Mouse (Mus musculus): ENCODE measurements at regions not wholly inside any gene's neighbourhood (a gene's known extent, or its start where the extent isn't known, plus 50 kb on each side); places are given as distances from the start of the nearest gene placed in this dataset.
A peak's percentile ranks its signal among the peaks of the same experiment; 100 is the strongest.
"Not testable (repeated sequence)": the region's sequence is repeated elsewhere in the genome, so short reads cannot be mapped to it uniquely, and the experiment has no call there.

GRCm38 (mm10) chr4:51519281-51519680, 302.8 kb downstream of the Cylc2 start:
- no peak for DNase-seq (ENCODE audit: low read depth, low spot score)

GRCm38 (mm10) chr4:51519750-51520149, 303.3 kb downstream of the Cylc2 start:
- no peak for DNase-seq (ENCODE audit: low read depth, low spot score)

GRCm38 (mm10) chr4:51545419-51545818, 328.9 kb downstream of the Cylc2 start:
- DNase-seq (ENCODE audit: low read depth, low spot score) = no peak

DNA sequence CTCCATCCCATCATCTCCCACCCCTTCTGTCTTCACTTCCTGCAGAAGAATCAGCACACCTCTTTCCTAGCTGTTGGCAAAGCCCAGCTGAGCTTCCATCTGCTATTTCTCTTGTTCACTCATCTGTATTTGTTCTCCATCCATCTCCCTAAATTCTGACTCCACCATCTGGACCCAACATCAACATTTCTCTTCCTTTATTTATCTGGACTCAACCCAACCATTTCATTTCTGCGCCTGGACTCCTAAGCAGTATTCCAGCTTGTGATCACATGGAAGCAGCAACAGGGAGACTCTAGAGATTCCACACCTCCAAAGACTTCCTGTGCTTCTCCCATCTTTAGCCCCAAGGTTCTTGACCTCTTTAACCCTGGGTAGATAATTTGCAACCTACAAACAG, 343.2 kb downstream of the Cylc2 start:
- no peak for DNase-seq (ENCODE audit: low read depth, low spot score)

DNA sequence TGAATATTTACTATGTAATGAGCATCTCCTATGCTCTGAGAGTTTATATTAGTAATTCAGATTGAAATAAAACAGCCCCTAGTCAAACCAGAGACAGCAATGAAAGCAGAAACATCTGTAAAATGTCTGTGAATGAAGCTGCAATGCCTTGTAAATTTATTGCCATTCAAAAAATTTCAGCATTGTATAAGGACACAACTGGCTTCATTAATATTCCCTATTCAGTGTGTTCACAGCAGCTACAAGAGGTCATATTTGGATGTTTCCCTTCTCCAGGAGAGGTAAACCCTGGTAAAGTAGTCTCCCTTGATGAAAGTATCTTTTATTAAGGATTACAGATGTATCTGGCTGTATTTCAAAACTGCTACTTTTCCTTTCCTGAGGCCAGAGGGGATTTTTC, 343.6 kb downstream of the Cylc2 start:
- DNase-seq (ENCODE audit: low read depth, low spot score) = no peak

GRCm38 (mm10) chr4:51562379-51562778, 345.9 kb downstream of the Cylc2 start:
- DNase-seq (ENCODE audit: low read depth, low spot score) = no peak

DNA sequence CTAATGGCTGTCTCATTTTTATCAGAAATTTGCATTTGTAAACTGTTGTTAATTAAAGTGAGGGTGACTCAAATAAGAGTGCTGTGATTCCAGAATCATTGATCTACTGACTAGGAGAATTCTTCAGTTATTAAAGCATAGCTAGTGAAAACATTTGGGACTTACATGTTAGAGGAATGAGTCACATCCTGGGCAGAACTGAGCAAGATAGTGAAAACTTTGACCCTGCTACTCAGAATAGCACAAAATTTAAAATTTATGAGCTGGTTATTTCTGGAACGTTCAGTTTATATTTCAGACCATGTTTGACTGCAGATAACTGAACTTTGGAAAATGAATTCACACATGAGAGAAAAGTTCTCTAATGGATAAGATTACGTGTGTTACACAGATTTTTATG, 360.0 kb downstream of the Cylc2 start:
- DNase-seq (ENCODE audit: low read depth, low spot score) = no peak

DNA sequence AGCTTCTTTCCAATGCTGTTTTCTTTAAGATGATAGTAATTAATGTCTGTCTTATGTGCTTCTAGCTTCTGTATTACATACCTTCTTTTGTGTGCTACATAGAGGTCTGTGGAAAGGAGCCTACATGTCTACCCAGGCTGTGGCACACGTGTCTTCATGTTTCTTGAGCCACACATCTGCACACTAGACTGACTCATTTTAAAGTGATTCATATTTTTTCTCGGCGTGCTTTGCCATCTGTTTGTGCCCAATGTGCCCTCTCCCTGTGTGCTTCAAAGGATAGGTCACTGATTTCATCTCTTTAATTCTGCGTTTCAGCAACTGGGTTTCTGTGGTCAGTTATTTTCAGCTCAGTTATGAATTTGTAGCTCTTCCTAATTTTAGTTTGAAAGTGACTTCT, 377.6 kb downstream of the Cylc2 start:
- DNase-seq (ENCODE audit: low read depth, low spot score) = no peak

DNA sequence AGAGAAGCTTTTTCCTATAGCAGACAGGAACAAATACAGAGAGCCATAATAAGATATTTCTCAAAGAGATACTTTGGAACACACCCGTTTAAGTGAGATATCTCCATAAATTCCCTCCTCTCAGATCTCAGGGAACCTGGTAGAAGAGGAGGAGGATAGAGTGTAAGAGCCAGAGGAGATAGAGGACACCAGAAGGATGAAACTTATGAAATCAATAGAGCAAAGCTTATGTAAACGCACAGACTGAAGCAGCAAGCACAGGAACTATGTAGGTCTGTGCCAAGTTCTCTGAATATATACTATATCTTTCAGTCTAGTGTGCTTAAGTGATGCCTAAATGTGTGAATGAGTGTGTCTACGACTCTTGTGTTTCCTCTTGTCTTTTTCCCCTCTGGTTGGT, 381.4 kb downstream of the Cylc2 start:
- DNase-seq (ENCODE audit: low read depth, low spot score) = no peak

- DNase-seq (ENCODE audit: low read depth, low spot score) = no peak
These were observed 383.7 kb downstream of the Cylc2 start for GRCm38 (mm10) chr4:51599984-51600747.

DNA sequence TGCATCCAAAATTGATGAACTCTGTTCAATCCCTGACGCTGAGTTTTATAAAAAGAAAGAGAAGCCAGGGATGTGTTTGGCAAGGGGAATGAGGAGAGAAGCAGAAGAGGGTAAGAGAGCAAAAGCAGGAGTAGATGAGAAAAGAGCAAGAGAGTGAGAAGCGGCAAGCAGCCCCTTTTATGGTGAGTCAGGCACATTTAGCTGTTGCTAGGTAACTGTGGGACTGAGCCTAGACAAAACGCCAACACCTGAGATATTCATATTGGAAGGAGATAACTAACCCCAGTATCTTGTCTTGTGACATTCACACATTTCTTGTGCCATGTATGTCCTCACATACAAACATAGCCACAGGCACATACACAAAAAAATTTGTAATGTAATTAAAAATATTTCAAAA, 410.8 kb downstream of the Cylc2 start:
- DNase-seq (ENCODE audit: low read depth, low spot score) = no peak

GRCm38 (mm10) chr4:51633471-51633870, 417.0 kb downstream of the Cylc2 start:
- DNase-seq (ENCODE audit: low read depth, low spot score) = no peak

DNA sequence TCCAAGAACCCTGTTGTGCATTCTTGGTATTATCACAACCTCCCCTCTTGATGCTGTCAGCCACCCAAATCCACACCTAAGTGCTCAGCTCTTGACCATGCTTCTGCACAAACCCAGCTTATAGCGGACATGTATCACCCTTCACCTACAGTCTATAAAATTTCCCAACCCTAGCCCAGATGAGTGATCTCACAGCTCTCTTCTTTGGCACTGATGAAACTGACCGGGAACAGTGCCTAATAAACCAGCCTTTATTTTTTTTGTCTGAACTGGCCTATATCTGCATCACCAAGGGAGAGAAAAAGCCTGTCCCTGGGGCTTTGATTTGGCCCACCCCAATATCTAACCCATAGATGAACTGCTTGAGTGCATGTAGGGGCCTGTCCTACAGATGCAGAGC, 440.8 kb downstream of the Cylc2 start:
- DNase-seq (ENCODE audit: low read depth, low spot score) = peak; percentile 4

GRCm38 (mm10) chr4:51658286-51658685, 441.8 kb downstream of the Cylc2 start:
- peak; percentile 48 for DNase-seq (ENCODE audit: low read depth, low spot score)

DNA sequence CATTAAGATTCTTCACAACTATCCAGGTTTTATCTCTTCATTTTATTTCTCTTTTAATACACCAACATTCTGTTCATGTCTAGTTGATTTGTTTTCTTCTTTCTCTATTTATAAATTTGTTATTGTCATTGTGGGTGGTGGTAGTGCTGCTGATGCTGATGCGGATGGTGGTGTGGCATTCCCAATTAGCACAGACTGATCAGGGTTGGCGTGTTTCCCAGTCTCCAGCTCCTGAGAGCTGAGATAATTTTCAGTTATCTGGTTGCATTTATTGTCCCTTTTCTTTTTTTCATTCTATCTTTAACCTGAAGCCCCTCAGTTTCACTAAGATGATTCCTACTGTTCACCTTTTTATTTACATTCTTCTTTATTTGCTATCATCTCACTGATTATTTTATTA, 455.0 kb downstream of the Cylc2 start:
- DNase-seq (ENCODE audit: low read depth, low spot score) = no peak

DNA sequence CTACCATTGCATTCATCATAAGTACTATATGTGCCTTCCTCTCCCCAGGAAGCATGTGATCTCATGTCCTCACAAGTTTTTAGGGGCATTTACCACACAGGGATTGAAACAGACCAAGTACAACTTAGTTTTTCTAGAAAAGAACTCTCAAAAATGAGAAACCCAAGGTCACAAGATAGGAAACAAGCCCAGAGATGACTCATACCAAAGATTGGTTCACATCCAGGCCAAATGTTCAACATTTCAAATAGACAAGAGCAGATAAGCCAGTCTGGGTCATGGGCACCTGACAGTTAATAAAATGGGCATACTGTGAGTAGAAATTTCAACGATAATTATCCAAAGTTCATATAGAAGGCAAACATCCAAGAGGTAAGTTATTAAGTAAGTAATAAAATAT, 457.9 kb downstream of the Cylc2 start:
- DNase-seq (ENCODE audit: low read depth, low spot score) = no peak

- DNase-seq (ENCODE audit: low read depth, low spot score) = no peak
These were observed 462.6 kb downstream of the Cylc2 start for GRCm38 (mm10) chr4:51679097-51679496.

- DNase-seq (ENCODE audit: low read depth, low spot score) = not testable (repeated sequence)
These were observed 466.9 kb downstream of the Cylc2 start for GRCm38 (mm10) chr4:51683345-51683744.

DNA sequence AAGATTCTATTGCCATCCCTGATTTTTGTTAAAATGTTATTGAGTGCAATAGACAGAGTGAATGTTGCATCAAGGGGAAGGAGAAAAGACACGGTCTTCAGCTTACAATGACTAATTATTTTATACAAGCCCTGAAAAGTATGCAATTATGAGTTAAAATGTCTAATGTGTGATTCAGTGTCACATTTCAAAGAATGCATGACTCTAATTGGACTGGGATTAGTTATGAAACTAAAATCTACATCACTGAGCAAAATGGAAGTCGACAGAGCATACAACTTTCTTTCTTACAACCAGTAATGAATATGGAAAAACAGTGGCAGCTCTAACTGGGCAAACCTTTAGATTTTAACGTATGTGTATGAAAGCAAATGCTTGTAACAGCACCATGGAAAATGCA, 470.2 kb downstream of the Cylc2 start:
- DNase-seq (ENCODE audit: low read depth, low spot score) = no peak
